Mouse (Mus musculus): ENCODE measurements around the gene Larp6. TPM values are rescaled to one million over a fixed set of nuclear protein-coding genes. Genes with fewer than 3 reads are reported as not detected.

Larp6 gene
- polyA plus RNA-seq, 1 experiment from 2014 or later, result 1.5 TPM

GRCm38 (mm10) chr9:60782057-60782789 lies 69.4 kb downstream of the Larp6 start:
- Histone ChIP-seq H3K4me3 (no peak overlapping the region), H3K4me1 (replicated peaks) (no peaks in the 10 kb centered on the region), H3K36me3 (no peaks in the 10 kb centered on the region), H3K9me3 (no peaks in the 10 kb centered on the region), H3K27me3 (ENCODE audit: insufficient read depth, poor library complexity, severe bottlenecking) (no peaks in the 10 kb centered on the region), H3K27ac (no peak overlapping the region)
- WGBS, result 86% methylated on average over 9 of the region's 9 CpGs
- no peak for DNase-seq (ENCODE audit: low spot score)

GRCm38 (mm10) chr9:60785069-60785468 lies 72.3 kb downstream of the Larp6 start:
- H3K4me3 ChIP-seq, result no peak overlapping the region
- H3K27me3 ChIP-seq (ENCODE audit: insufficient read depth, poor library complexity, severe bottlenecking), result no peaks in the 10 kb centered on the region
- H3K9me3 ChIP-seq, result no peaks in the 10 kb centered on the region
- 80% methylated on average over 4 of the region's 4 CpGs for WGBS
- no peaks in the 10 kb centered on the region for H3K36me3 ChIP-seq
- no peaks in the 10 kb centered on the region for H3K4me1 ChIP-seq (replicated peaks)
- no peak for DNase-seq (ENCODE audit: low spot score)
- H3K27ac ChIP-seq, result no peak overlapping the region

DNA sequence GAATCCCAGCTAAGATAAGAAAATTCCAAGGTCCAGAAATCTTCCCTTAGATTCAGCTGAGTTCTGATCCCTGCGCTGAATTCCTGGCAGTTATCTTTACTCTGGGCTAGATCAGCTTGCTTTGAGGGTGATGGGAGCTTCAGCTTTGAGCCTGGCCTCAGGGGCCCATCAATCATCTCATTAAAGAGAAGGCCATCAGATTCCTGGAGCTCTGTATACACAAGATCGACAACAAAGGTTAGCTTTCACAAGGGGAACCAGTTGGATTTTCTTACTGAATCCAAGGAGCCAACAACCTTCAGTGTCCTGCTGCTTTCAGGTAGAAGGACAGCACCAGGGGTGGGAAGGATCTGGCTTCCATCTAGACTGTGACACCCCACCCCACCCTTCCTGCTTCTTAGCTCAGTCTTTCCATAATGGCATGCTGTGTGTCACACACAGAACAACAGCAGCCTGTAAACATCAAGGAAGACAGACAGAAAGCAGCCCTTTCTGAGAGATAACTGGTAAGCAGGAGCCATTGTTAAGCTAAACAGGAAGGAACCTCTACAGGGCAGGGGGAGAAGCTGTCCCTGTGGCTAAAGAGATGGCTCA lies 74.8 kb downstream of the Larp6 start:
- Histone ChIP-seq H3K4me1 (replicated peaks) (peaks cover under 1% of the 10 kb centered on the region; the same call in 1 of the 2 replicates), H3K4me3 (no peak overlapping the region), H3K27ac (no peak overlapping the region), H3K36me3 (no peaks in the 10 kb centered on the region), H3K9me3 (no peaks in the 10 kb centered on the region), H3K27me3 (ENCODE audit: insufficient read depth, poor library complexity, severe bottlenecking) (no peaks in the 10 kb centered on the region)
- 15% methylated on average over 2 of the region's 2 CpGs for WGBS
- no peak for DNase-seq (ENCODE audit: low spot score)

Other genes starting within 250 kb of the Larp6 start
- gene Thsd4, start 190.9 kb upstream of the Larp6 start, polyA plus RNA-seq (2016; fragmentation: Nextera tagmentation; extraction: Ambion mirVana), result 4.0 and 6.7 TPM in 2 replicates
- gene Lrrc49, start 24.8 kb upstream of the Larp6 start, polyA plus RNA-seq (2016; fragmentation: Nextera tagmentation; extraction: Ambion mirVana), result 24.8 and 38.6 TPM in 2 replicates
- gene Uaca, start 81.6 kb downstream of the Larp6 start, polyA plus RNA-seq (2016; fragmentation: Nextera tagmentation; extraction: Ambion mirVana), result 22.5 and 30.7 TPM in 2 replicates